Mouse (Mus musculus): ENCODE measurements around the gene Prg3. TPM values are rescaled to one million over a fixed set of nuclear protein-coding genes. Genes with fewer than 3 reads are reported as not detected.
A peak's percentile ranks its signal among the peaks of the same experiment; 100 is the strongest.

Prg3 gene
- polyA plus RNA-seq, 1 experiment from 2014 or later, result not detected

GRCm38 (mm10) chr2:85027281-85027680 is 39.3 kb downstream of the Prg3 start:
- Histone ChIP-seq H3K27me3 (ENCODE audit: control insufficient read depth, insufficient read depth, low read length) (no peaks in the 10 kb centered on the region), H3K36me3 (ENCODE audit: control insufficient read depth, insufficient read depth, low read length) (no peaks in the 10 kb centered on the region), H3K4me3 (ENCODE audit: low read depth, low read length) (no peak overlapping the region), H3K9me3 (ENCODE audit: control insufficient read depth, low read length) (no peaks in the 10 kb centered on the region), H3K4me2 (ENCODE audit: low read depth, low read length) (no peak overlapping the region), H3K27ac (ENCODE audit: low read depth, low read length) (no peak overlapping the region), H3K4me1 (ENCODE audit: control insufficient read depth, insufficient read depth, low read length) (no peaks in the 10 kb centered on the region), H3K9ac (replicated peaks; ENCODE audit: low read depth, low read length) (no peak overlapping the region)
- WGBS, result 74% methylated on average over 5 of the region's 5 CpGs
- ATAC-seq (ENCODE audit: low read depth), result no peak

- H3K4me2 ChIP-seq (ENCODE audit: low read depth, low read length), result no peak overlapping the region
Measured at GRCm38 (mm10) chr2:85029897-85030296, 41.9 kb downstream of the Prg3 start.

GRCm38 (mm10) chr2:85030989-85031388 is 43.0 kb downstream of the Prg3 start:
- no peak for ATAC-seq (ENCODE audit: low read depth)
- WGBS, result 69% methylated on average over 6 of the region's 6 CpGs
- no peaks in the 10 kb centered on the region for H3K9me3 ChIP-seq (ENCODE audit: control insufficient read depth, low read length)

More at GRCm38 (mm10) chr2:85029897-85030296, 41.9 kb downstream of the Prg3 start:
- ATAC-seq (ENCODE audit: low read depth), result no peak
- Histone ChIP-seq H3K9me3 (ENCODE audit: control insufficient read depth, low read length) (no peaks in the 10 kb centered on the region), H3K27me3 (ENCODE audit: control insufficient read depth, insufficient read depth, low read length) (no peaks in the 10 kb centered on the region), H3K9ac (replicated peaks; ENCODE audit: low read depth, low read length) (no peak overlapping the region), H3K4me1 (ENCODE audit: control insufficient read depth, insufficient read depth, low read length) (no peaks in the 10 kb centered on the region), H3K4me3 (ENCODE audit: low read depth, low read length) (no peak overlapping the region), H3K27ac (ENCODE audit: low read depth, low read length) (no peak overlapping the region), H3K36me3 (ENCODE audit: control insufficient read depth, insufficient read depth, low read length) (no peaks in the 10 kb centered on the region)
- WGBS, result 25% methylated on average over 6 of the region's 6 CpGs

GRCm38 (mm10) chr2:85033121-85033520 is 45.1 kb downstream of the Prg3 start:
- Histone ChIP-seq H3K9ac (replicated peaks; ENCODE audit: low read depth, low read length) (no peak overlapping the region), H3K9me3 (ENCODE audit: control insufficient read depth, low read length) (no peaks in the 10 kb centered on the region), H3K27me3 (ENCODE audit: control insufficient read depth, insufficient read depth, low read length) (no peaks in the 10 kb centered on the region), H3K36me3 (ENCODE audit: control insufficient read depth, insufficient read depth, low read length) (no peaks in the 10 kb centered on the region), H3K4me1 (ENCODE audit: control insufficient read depth, insufficient read depth, low read length) (peaks cover 10% of the 10 kb centered on the region), H3K4me3 (ENCODE audit: low read depth, low read length) (no peak overlapping the region), H3K4me2 (ENCODE audit: low read depth, low read length) (no peak overlapping the region), H3K27ac (ENCODE audit: low read depth, low read length) (no peak overlapping the region)
- WGBS, result 82% methylated on average over 2 of the region's 2 CpGs
- ATAC-seq (ENCODE audit: low read depth), result no peak

More at GRCm38 (mm10) chr2:85030989-85031388, 43.0 kb downstream of the Prg3 start:
- no peak overlapping the region for H3K4me3 ChIP-seq (ENCODE audit: low read depth, low read length)
- no peaks in the 10 kb centered on the region for H3K4me1 ChIP-seq (ENCODE audit: control insufficient read depth, insufficient read depth, low read length)
- H3K4me2 ChIP-seq (ENCODE audit: low read depth, low read length), result no peak overlapping the region
- H3K9ac ChIP-seq (replicated peaks; ENCODE audit: low read depth, low read length), result no peak overlapping the region
- no peak overlapping the region for H3K27ac ChIP-seq (ENCODE audit: low read depth, low read length)
- no peaks in the 10 kb centered on the region for H3K27me3 ChIP-seq (ENCODE audit: control insufficient read depth, insufficient read depth, low read length)
- H3K36me3 ChIP-seq (ENCODE audit: control insufficient read depth, insufficient read depth, low read length), result no peaks in the 10 kb centered on the region

GRCm38 (mm10) chr2:85034169-85034568 is 46.2 kb downstream of the Prg3 start:
- ATAC-seq (ENCODE audit: low read depth), result no peak
- Histone ChIP-seq H3K4me3 (ENCODE audit: low read depth, low read length) (no peak overlapping the region), H3K4me1 (ENCODE audit: control insufficient read depth, insufficient read depth, low read length) (peaks cover 12% of the 10 kb centered on the region), H3K9me3 (ENCODE audit: control insufficient read depth, low read length) (no peaks in the 10 kb centered on the region), H3K36me3 (ENCODE audit: control insufficient read depth, insufficient read depth, low read length) (no peaks in the 10 kb centered on the region), H3K27me3 (ENCODE audit: control insufficient read depth, insufficient read depth, low read length) (no peaks in the 10 kb centered on the region), H3K9ac (replicated peaks; ENCODE audit: low read depth, low read length) (no peak overlapping the region), H3K4me2 (ENCODE audit: low read depth, low read length) (no peak overlapping the region), H3K27ac (ENCODE audit: low read depth, low read length) (no peak overlapping the region)
- 87% methylated on average over 7 of the region's 7 CpGs for WGBS

- H3K9me3 ChIP-seq (ENCODE audit: control insufficient read depth, low read length), result no peaks in the 10 kb centered on the region
- H3K9ac ChIP-seq (replicated peaks; ENCODE audit: low read depth, low read length), result peak overlapping the region; percentile 88
- peak overlapping the region; percentile 84 for H3K4me2 ChIP-seq (ENCODE audit: low read depth, low read length)
- peaks cover 18% of the 10 kb centered on the region for H3K36me3 ChIP-seq (ENCODE audit: control insufficient read depth, insufficient read depth, low read length)
- ATAC-seq (ENCODE audit: low read depth), result peak; percentile 30
- peak overlapping the region; percentile 87 for H3K4me3 ChIP-seq (ENCODE audit: low read depth, low read length)
- peaks cover 12% of the 10 kb centered on the region for H3K4me1 ChIP-seq (ENCODE audit: control insufficient read depth, insufficient read depth, low read length)
- peak overlapping the region; percentile 79 for H3K27ac ChIP-seq (ENCODE audit: low read depth, low read length)
- WGBS, result 12% methylated on average over 11 of the region's 11 CpGs
- no peaks in the 10 kb centered on the region for H3K27me3 ChIP-seq (ENCODE audit: control insufficient read depth, insufficient read depth, low read length)
Measured at GRCm38 (mm10) chr2:85036507-85037046, 48.6 kb downstream of the Prg3 start.

GRCm38 (mm10) chr2:85037047-85038026 is 49.3 kb downstream of the Prg3 start, which contains the start of the genes Ssrp1 and P2rx3:
TSS of gene Ssrp1 (plus strand) at chr2:85037234.
TSS of gene P2rx3 (minus strand) at chr2:85037462.
- WGBS, result 1% methylated on average over 66 of the region's 66 CpGs
- ATAC-seq (ENCODE audit: low read depth), result peak; percentile 97

GRCm38 (mm10) chr2:85038336-85038735 is 50.3 kb downstream of the Prg3 start:
- peak overlapping the region; percentile 84 for H3K4me2 ChIP-seq (ENCODE audit: low read depth, low read length)
- WGBS, result 88% methylated on average over 13 of the region's 13 CpGs

More at GRCm38 (mm10) chr2:85037047-85038026, 49.3 kb downstream of the Prg3 start, which contains the start of the genes Ssrp1 and P2rx3:
- Histone ChIP-seq H3K27ac (ENCODE audit: low read depth, low read length) (peak within 1 kb of the TSS; percentile 79), H3K4me2 (ENCODE audit: low read depth, low read length) (peak within 1 kb of the TSS; percentile 84), H3K4me1 (ENCODE audit: control insufficient read depth, insufficient read depth, low read length) (peaks cover 12% of the 10 kb centered on the region), H3K4me3 (ENCODE audit: low read depth, low read length) (peak within 1 kb of the TSS; percentile 87), H3K27me3 (ENCODE audit: control insufficient read depth, insufficient read depth, low read length) (no peaks in the 10 kb centered on the region), H3K9me3 (ENCODE audit: control insufficient read depth, low read length) (no peaks in the 10 kb centered on the region), H3K36me3 (ENCODE audit: control insufficient read depth, insufficient read depth, low read length) (peaks cover 23% of the 10 kb centered on the region), H3K9ac (replicated peaks; ENCODE audit: low read depth, low read length) (peak within 1 kb of the TSS; percentile 88)

More at GRCm38 (mm10) chr2:85038336-85038735, 50.3 kb downstream of the Prg3 start:
- H3K27me3 ChIP-seq (ENCODE audit: control insufficient read depth, insufficient read depth, low read length), result no peaks in the 10 kb centered on the region
- peaks cover 12% of the 10 kb centered on the region for H3K4me1 ChIP-seq (ENCODE audit: control insufficient read depth, insufficient read depth, low read length)
- H3K36me3 ChIP-seq (ENCODE audit: control insufficient read depth, insufficient read depth, low read length), result peaks cover 32% of the 10 kb centered on the region
- H3K9ac ChIP-seq (replicated peaks; ENCODE audit: low read depth, low read length), result peak overlapping the region; percentile 88; the same call in 1 of the 2 replicates
- no peak for ATAC-seq (ENCODE audit: low read depth)
- H3K27ac ChIP-seq (ENCODE audit: low read depth, low read length), result no peak overlapping the region
- no peaks in the 10 kb centered on the region for H3K9me3 ChIP-seq (ENCODE audit: control insufficient read depth, low read length)
- peak overlapping the region; percentile 87; the same call in 1 of the 2 replicates for H3K4me3 ChIP-seq (ENCODE audit: low read depth, low read length)
